Mouse (Mus musculus) cerebellum, postnatal 25 days (tissue): ENCODE measurements around the gene Colgalt1.

Source experiments
- DNase-seq, 2 experiments: peaks; one replicate each; pipeline ENCODE4 v3.0.0; 2021; ENCODE audit warnings: mixed read lengths in 2 of 2

Gene Colgalt1

GRCm38 (mm10) chr8:71610822-71611651, at the start of gene Colgalt1:
Colgalt1 (plus strand) TSS chr8:71610998.
- DNase-seq, result peak; percentile 94 to 97

GRCm38 (mm10) chr8:71561401-71561800, 49.4 kb upstream of the Colgalt1 start:
- peak; percentile 75 to 78 for DNase-seq

- DNase-seq, result peak; percentile 85 to 91
Observed at GRCm38 (mm10) chr8:71562751-71563150, 48.0 kb upstream of the Colgalt1 start.

GRCm38 (mm10) chr8:71563992-71564391, 46.8 kb upstream of the Colgalt1 start:
- DNase-seq, result peak in 1 of 2 experiments; percentile 39

- no peak for DNase-seq
Observed at GRCm38 (mm10) chr8:71566501-71566900, 44.3 kb upstream of the Colgalt1 start, which contains the start of gene Nxnl1. Nxnl1 (minus strand) TSS chr8:71566601.

GRCm38 (mm10) chr8:71567587-71567986, 43.2 kb upstream of the Colgalt1 start:
- no peak for DNase-seq

- peak; percentile 59 to 78 for DNase-seq
Observed at GRCm38 (mm10) chr8:71568387-71568937, 42.3 kb upstream of the Colgalt1 start, which contains the start of gene Slc27a1. Slc27a1 (plus strand) TSS chr8:71568882.

GRCm38 (mm10) chr8:71568941-71569340, 41.9 kb upstream of the Colgalt1 start:
- DNase-seq, result no peak

GRCm38 (mm10) chr8:71569366-71570290, 41.2 kb upstream of the Colgalt1 start:
- DNase-seq, result peak; percentile 95 to 97

GRCm38 (mm10) chr8:71570291-71570954, 40.4 kb upstream of the Colgalt1 start:
- DNase-seq, result peak in 1 of 2 experiments; percentile 98

GRCm38 (mm10) chr8:71572077-71572476, 38.7 kb upstream of the Colgalt1 start:
- peak in 1 of 2 experiments; percentile 55 for DNase-seq

- peak; percentile 66 to 77 for DNase-seq
Observed at GRCm38 (mm10) chr8:71572847-71573633, 37.8 kb upstream of the Colgalt1 start.

GRCm38 (mm10) chr8:71574426-71574825, 36.4 kb upstream of the Colgalt1 start:
- DNase-seq, result no peak

- no peak for DNase-seq
Observed at GRCm38 (mm10) chr8:71575020-71575419, 35.8 kb upstream of the Colgalt1 start.

- no peak for DNase-seq
Observed at GRCm38 (mm10) chr8:71577856-71578387, 32.9 kb upstream of the Colgalt1 start.

GRCm38 (mm10) chr8:71579009-71579408, 31.8 kb upstream of the Colgalt1 start:
- no peak for DNase-seq

GRCm38 (mm10) chr8:71579476-71579875, 31.3 kb upstream of the Colgalt1 start:
- peak in 1 of 2 experiments; percentile 55 for DNase-seq

GRCm38 (mm10) chr8:71580201-71580600, 30.6 kb upstream of the Colgalt1 start:
- no peak for DNase-seq

GRCm38 (mm10) chr8:71586891-71587290, 23.9 kb upstream of the Colgalt1 start:
- peak; percentile 59 to 71 for DNase-seq

- no peak for DNase-seq
Observed at GRCm38 (mm10) chr8:71588762-71589161, 22.0 kb upstream of the Colgalt1 start.

GRCm38 (mm10) chr8:71591017-71591416, 19.8 kb upstream of the Colgalt1 start:
- DNase-seq, result no peak
